In genomic region chr1:185644026-185644425, GRCm38 (mm10) we compare ENCODE assay signal across 18 mouse cellular contexts.
A peak's percentile ranks its signal among the peaks of the same experiment; 100 is the strongest.
DNase-seq lines count a peak whose midpoint lies in the region; ATAC-seq and TF ChIP-seq lines count a peak whose summit lies in the region.
"Had no signal": no experiment of that assay in that cellular context is flagged by ENCODE, and none has a peak within 500 bp of the region (broad histone marks: within the 10 kb centered on the region; RNA-seq: fewer than 3 reads in every experiment).

No protein-coding gene starts in this region.

- no peak overlapping the region for H3K9ac ChIP-seq in limb, embryonic 14.5 days (ENCODE audit: low read depth, low read length, severe bottlenecking)
- H3K9ac ChIP-seq: embryonic facial prominence, embryonic 13.5 days; heart, embryonic 13.5 days; hindbrain, embryonic 15.5 days had no signal

- no peak for ATAC-seq in limb, embryonic 14.5 days (ENCODE audit: low FRiP score, low read depth)
- ATAC-seq: forebrain, embryonic 14.5 days; intestine, embryonic 16.5 days had no signal

- DNase-seq in embryo, embryonic 11 days = peak; percentile 14
- DNase-seq in embryo, embryonic 9.5 days (ENCODE audit: extremely low spot score) = no peak
- DNase-seq in limb, embryonic 14.5 days (ENCODE audit: low spot score) = peak; percentile 29
- no peak for DNase-seq in limb, embryonic 10.5 days (ENCODE audit: low spot score)
- DNase-seq in gastrocnemius, adult 2 months = peak; percentile 51
- DNase-seq in mesoderm, embryonic 11.5 days (ENCODE audit: low read depth, low spot score) = peak; percentile 18
- no peak for DNase-seq in right cerebral cortex, postnatal 10 days (ENCODE audit: low spot score in 2 of 2)
- DNase-seq in cerebellum, postnatal 36 days = no peak
- DNase-seq: adrenal gland, adult 2 months; adrenal gland, postnatal 25 days; cerebellum, adult 18-20 months; cerebellum, adult 9-11 months; heart, postnatal 36 days had no signal

- peaks cover 7% of the 10 kb centered on the region; the same call in 1 of the 2 replicates for H3K4me1 ChIP-seq in limb, embryonic 14.5 days (ENCODE audit: control insufficient read depth, insufficient read depth, low read length)
- peaks cover 11% of the 10 kb centered on the region; the same call in 1 of the 2 replicates for H3K4me1 ChIP-seq in limb, embryonic 10.5 days
- H3K4me1 ChIP-seq: hindbrain, embryonic 15.5 days had no signal

- no peak overlapping the region for H3K27ac ChIP-seq in limb, embryonic 14.5 days (replicated peaks; ENCODE audit: low read depth, low read length)
- no peak overlapping the region for H3K27ac ChIP-seq in limb, embryonic 10.5 days
- no peak overlapping the region for H3K27ac ChIP-seq in gastrocnemius, adult 2 months
- H3K27ac ChIP-seq: embryonic facial prominence, embryonic 13.5 days; heart, embryonic 13.5 days; hindbrain, embryonic 15.5 days had no signal

- H3K4me3 ChIP-seq in limb, embryonic 14.5 days (replicated peaks; ENCODE audit: low read length) = no peak overlapping the region
- no peak overlapping the region for H3K4me3 ChIP-seq in limb, embryonic 10.5 days
- no peak overlapping the region for H3K4me3 ChIP-seq in gastrocnemius, adult 2 months
- H3K4me3 ChIP-seq: embryonic facial prominence, embryonic 13.5 days; heart, embryonic 13.5 days; hindbrain, embryonic 15.5 days had no signal

- 37% methylated on average over 7 of the region's 7 CpGs for WGBS in limb, embryonic 14.5 days
- WGBS in limb, embryonic 10.5 days = 47% methylated on average over 7 of the region's 7 CpGs

- no peak for TF ChIP-seq CTCF in gastrocnemius, adult 2 months (IDR thresholded peaks at IDR 0.05)

- H3K9me3 ChIP-seq in limb, embryonic 14.5 days (ENCODE audit: control insufficient read depth, low read length) = no peaks in the 10 kb centered on the region
- no peaks in the 10 kb centered on the region for H3K9me3 ChIP-seq in limb, embryonic 10.5 days (replicated peaks)
- H3K9me3 ChIP-seq: embryonic facial prominence, embryonic 13.5 days; heart, embryonic 13.5 days; hindbrain, embryonic 15.5 days had no signal

- TF ChIP-seq POLR2A in limb, embryonic 14.5 days (IDR thresholded peaks at IDR 0.05; ENCODE audit: borderline replicate concordance, extremely low read depth, insufficient read depth, insufficient read length) = no peak

- no peaks in the 10 kb centered on the region for H3K36me3 ChIP-seq in limb, embryonic 14.5 days (ENCODE audit: control insufficient read depth, insufficient read depth, low read length)
- no peaks in the 10 kb centered on the region for H3K36me3 ChIP-seq in limb, embryonic 10.5 days
- H3K36me3 ChIP-seq: embryonic facial prominence, embryonic 13.5 days; heart, embryonic 13.5 days; hindbrain, embryonic 15.5 days had no signal

- H3K27me3 ChIP-seq in limb, embryonic 14.5 days (ENCODE audit: control insufficient read depth, insufficient read depth, low read length) = no peaks in the 10 kb centered on the region
- H3K27me3 ChIP-seq in limb, embryonic 10.5 days (ENCODE audit: low read depth, poor library complexity, severe bottlenecking) = no peaks in the 10 kb centered on the region
- H3K27me3 ChIP-seq: embryonic facial prominence, embryonic 13.5 days; hindbrain, embryonic 15.5 days had no signal

- intact Hi-C loops in gastrocnemius, adult 2 months (cut with DNase I) = no loop called here

- no peak overlapping the region for H3K4me2 ChIP-seq in limb, embryonic 14.5 days (replicated peaks; ENCODE audit: low read depth, low read length, severe bottlenecking)
- H3K4me2 ChIP-seq: embryonic facial prominence, embryonic 13.5 days; heart, embryonic 13.5 days; hindbrain, embryonic 15.5 days had no signal

Comparison
In these comparisons a context has a peak if more than half of its experiments do, and no peak if none do; other contexts are left out.
1. DNase-seq: peak in embryo, embryonic 11 days (single experiment), limb, embryonic 14.5 days (single experiment), gastrocnemius, adult 2 months (single experiment) and mesoderm, embryonic 11.5 days (single experiment); none in embryo, embryonic 9.5 days (single experiment), limb, embryonic 10.5 days (single experiment), right cerebral cortex, postnatal 10 days (0 of 2) and cerebellum, postnatal 36 days (0 of 2).